Mouse (Mus musculus) intestine, embryonic 16.5 days (tissue): ENCODE measurements at regions not wholly inside any gene's neighbourhood (a gene's known extent, or its start where the extent isn't known, plus 50 kb on each side); places are given as distances from the start of the nearest gene placed in this dataset.
A peak's percentile ranks its signal among the peaks of the same experiment; 100 is the strongest.

Source experiments
- ATAC-seq: fragments of 200-750 bp; cut with Nextera tagmentation; 2 replicates; pipeline ENCODE4 v1.8.0; 2017; ENCODE audit warnings: moderate TSS enrichment, moderate library complexity
- H3K27ac ChIP-seq: fragments of 300-500 bp; sonication (generic); 2 replicates; pipeline ENCODE4 v1.5.1; 2014; ENCODE audit warnings: mild to moderate bottlenecking, low read length
- H3K27me3 ChIP-seq: fragments of 300-500 bp; sonication (generic); replicated peaks from 2 replicates; pipeline ENCODE4 v1.6.1; 2014; ENCODE audit warnings: low read length, control low read depth, mixed read lengths; ENCODE audit not compliant: control insufficient read depth, insufficient read depth
- H3K36me3 ChIP-seq: fragments of 300-500 bp; sonication (generic); 2 replicates; pipeline ENCODE4 v1.6.1; 2014; ENCODE audit warnings: low read length, control low read depth; ENCODE audit not compliant: control insufficient read depth, insufficient read depth
- H3K4me1 ChIP-seq: fragments of 300-500 bp; sonication (generic); 2 replicates; pipeline ENCODE4 v1.6.1; 2014; ENCODE audit warnings: low read length, control low read depth, mixed read lengths; ENCODE audit not compliant: control insufficient read depth, insufficient read depth
- H3K4me2 ChIP-seq: fragments of 300-500 bp; sonication (generic); 2 replicates; pipeline ENCODE4 v1.6.1; 2014; ENCODE audit warnings: low read depth, low read length, control low read depth
- H3K4me3 ChIP-seq: fragments of 300-500 bp; sonication (generic); 2 replicates; pipeline ENCODE4 v1.5.1; 2014; ENCODE audit warnings: mild to moderate bottlenecking, low read length
- H3K9ac ChIP-seq: fragments of 300-500 bp; sonication (generic); 2 replicates; pipeline ENCODE4 v1.6.1; 2014; ENCODE audit warnings: low read depth, low read length
- H3K9me3 ChIP-seq: fragments of 300-500 bp; sonication (generic); 2 replicates; pipeline ENCODE4 v1.6.1; 2016; ENCODE audit warnings: low read length, control low read depth; ENCODE audit not compliant: control insufficient read depth
- WGBS: fragments of 180-500 bp; shearing (Covaris S2); extraction: QIAGEN DNeasy Blood & Tissue Kit; methylation state at CpG from one replicate; pipeline ENCODE4 v1.1.7; 2014; 5-methylcytosine and 5-hydroxymethylcytosine counted together

DNA sequence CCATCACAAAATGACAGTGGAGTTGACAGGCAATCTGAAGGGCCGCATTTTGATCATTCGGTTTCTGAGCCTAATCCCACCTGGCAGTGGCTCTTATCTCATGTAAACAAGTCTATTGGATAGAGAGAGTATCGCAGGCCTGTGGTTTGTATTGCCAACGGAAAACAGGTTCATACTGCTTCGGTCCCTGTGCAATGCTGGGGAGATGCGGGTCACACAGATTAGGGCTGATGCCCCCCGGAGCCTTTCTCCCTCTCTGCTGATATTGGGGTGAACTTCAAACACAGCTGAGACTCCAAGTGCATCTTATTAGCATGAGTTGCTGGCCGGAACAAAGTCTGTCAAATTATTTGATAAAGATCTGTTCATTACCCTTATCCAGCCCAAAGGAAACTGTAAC is 451.2 kb downstream of the Prdm2 start:
- no peaks in the 10 kb centered on the region for H3K27me3 ChIP-seq
- H3K4me2 ChIP-seq = no peak overlapping the region
- no peaks in the 10 kb centered on the region for H3K9me3 ChIP-seq
- 56% methylated on average over 8 of the region's 8 CpGs for WGBS
- no peak overlapping the region for H3K4me3 ChIP-seq
- no peak for ATAC-seq
- no peaks in the 10 kb centered on the region for H3K4me1 ChIP-seq
- no peak overlapping the region for H3K27ac ChIP-seq
- no peaks in the 10 kb centered on the region for H3K36me3 ChIP-seq
- H3K9ac ChIP-seq = no peak overlapping the region

DNA sequence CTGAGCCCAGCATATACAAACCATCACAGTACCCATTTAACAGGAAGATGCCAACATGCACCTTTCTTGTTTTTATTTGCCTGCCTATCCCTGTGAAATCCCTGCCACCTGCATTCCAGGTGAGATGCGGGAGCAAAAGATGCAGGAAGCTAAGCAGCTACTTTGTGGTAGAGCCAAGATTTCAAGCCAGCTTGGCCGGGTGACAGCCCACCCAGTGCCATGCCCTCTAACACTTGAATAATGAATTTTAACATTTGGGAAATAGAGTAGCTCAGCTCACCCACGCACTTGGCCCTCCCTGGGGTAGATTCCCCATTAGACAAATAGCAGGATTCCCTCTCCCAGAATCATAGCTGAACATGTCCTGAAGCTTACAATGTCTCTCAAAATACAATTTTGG is 454.7 kb downstream of the Prdm2 start:
- Histone ChIP-seq H3K4me2 (no peak overlapping the region), H3K4me3 (no peak overlapping the region), H3K9ac (no peak overlapping the region), H3K4me1 (no peaks in the 10 kb centered on the region), H3K27ac (peak overlapping the region; percentile 1; the same call in 1 of the 2 replicates), H3K36me3 (no peaks in the 10 kb centered on the region), H3K27me3 (no peaks in the 10 kb centered on the region), H3K9me3 (no peaks in the 10 kb centered on the region)
- ATAC-seq = no peak
- WGBS = 79% methylated on average over 3 of the region's 3 CpGs

DNA sequence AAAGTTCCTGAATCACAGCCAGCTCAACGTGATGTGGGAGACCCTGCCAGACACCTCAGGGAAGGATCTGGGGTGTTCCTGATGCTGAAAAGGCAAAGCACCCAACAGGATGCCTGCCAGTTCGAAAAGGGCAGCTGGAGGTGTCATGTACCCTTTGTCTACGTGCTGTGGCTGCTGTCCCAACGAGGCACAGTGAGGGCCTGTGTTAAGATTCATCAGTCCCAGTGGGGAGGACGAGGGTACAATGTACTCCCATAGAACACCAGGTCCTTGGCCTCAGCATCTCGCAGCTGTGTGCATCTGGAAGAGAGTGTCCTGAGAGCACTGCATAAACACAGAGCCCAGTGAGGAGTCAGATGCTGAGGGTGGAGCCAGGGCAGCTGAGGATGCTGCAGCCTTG is 456.5 kb downstream of the Prdm2 start:
- peak; percentile 92 for ATAC-seq
- WGBS = 55% methylated on average over 6 of the region's 6 CpGs
- Histone ChIP-seq H3K9me3 (no peaks in the 10 kb centered on the region), H3K27me3 (no peaks in the 10 kb centered on the region), H3K27ac (peak overlapping the region; percentile 75; the same call in 1 of the 2 replicates), H3K4me3 (no peak overlapping the region), H3K36me3 (no peaks in the 10 kb centered on the region), H3K4me1 (no peaks in the 10 kb centered on the region), H3K9ac (no peak overlapping the region), H3K4me2 (no peak overlapping the region)

DNA sequence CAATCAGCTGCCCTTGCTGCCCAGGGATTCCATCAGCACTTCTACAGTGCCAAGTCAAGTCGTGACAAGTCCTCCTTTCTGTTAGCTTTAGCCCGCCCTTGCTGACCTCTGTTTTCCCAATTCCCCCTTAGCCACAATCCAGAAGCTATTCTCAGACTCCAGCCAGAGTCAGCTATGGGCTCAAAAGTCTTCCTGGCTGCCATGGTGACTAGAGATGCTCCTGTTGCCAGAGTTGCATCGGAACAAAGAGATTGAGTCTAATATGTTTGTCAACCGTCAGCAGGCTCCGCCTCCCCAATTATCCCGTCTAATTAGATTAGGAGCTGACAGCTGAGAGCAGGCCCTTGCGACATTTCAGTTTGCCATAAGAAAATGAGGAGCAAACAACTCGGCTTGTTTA is 462.9 kb downstream of the Prdm2 start:
- no peak overlapping the region for H3K4me2 ChIP-seq
- H3K27ac ChIP-seq = no peak overlapping the region
- H3K27me3 ChIP-seq = no peaks in the 10 kb centered on the region
- H3K9me3 ChIP-seq = no peaks in the 10 kb centered on the region
- no peak for ATAC-seq
- no peak overlapping the region for H3K4me3 ChIP-seq
- H3K9ac ChIP-seq = no peak overlapping the region
- WGBS = 56% methylated on average over 8 of the region's 8 CpGs
- H3K36me3 ChIP-seq = no peaks in the 10 kb centered on the region
- H3K4me1 ChIP-seq = no peaks in the 10 kb centered on the region

DNA sequence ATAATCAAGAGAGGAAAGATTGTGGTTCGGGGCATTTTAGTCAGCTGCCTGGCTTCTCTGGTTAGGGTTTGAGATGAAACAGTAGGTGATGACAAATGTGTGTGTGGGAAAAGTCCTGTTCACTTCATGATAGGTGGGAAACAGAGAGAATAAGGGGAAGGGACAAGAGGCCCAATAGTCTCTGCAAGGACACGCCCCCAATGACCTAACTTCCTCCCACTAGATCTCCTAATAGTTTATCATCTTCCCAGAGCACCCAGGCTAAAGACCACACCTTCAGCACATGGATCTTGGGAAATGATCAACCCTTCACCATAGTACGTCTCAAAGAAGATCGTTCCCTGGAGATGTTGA is 484.3 kb upstream of the Kazn start:
- H3K4me2 ChIP-seq = no peak overlapping the region
- H3K9me3 ChIP-seq = no peaks in the 10 kb centered on the region
- H3K9ac ChIP-seq = no peak overlapping the region
- H3K27ac ChIP-seq = no peak overlapping the region
- WGBS = 86% methylated on average over 4 of the region's 4 CpGs
- no peak for ATAC-seq
- no peaks in the 10 kb centered on the region for H3K4me1 ChIP-seq
- H3K27me3 ChIP-seq = no peaks in the 10 kb centered on the region
- H3K36me3 ChIP-seq = no peaks in the 10 kb centered on the region
- H3K4me3 ChIP-seq = no peak overlapping the region

DNA sequence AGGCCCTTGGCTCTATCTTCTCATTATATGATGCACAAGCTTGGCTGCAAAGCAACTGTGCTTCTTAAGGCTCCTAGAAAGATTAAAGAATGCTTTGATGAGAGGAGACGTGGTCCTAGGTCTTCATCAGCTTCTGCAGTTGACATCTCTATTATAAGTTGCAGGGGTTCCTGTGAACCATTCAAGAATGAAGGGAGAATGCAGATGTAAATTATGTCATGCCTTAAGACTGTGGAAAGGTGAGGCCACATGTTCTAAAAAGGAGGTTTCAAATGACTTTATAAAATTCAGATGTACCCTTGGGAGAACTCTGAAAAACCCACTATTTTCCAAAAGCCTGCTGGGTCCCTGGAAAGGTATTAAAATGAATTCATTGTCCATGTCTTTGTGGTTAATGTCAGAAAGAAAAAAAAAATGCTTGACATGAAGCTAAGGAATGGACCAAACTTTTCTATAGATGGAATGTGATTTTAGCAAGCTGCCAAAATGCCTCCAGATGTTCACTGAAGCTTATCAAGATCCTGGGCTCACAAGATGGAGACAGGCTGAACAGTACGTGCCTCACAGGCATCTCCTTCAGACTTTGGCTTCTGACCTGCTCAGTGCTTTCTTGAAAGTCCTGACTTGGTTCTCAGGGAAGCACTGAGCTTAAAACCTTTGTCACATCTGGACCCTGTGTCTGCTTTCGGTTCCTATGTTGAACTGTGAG is 483.8 kb upstream of the Kazn start:
- H3K4me3 ChIP-seq = no peak overlapping the region
- H3K4me1 ChIP-seq = no peaks in the 10 kb centered on the region
- no peak overlapping the region for H3K9ac ChIP-seq
- no peak for ATAC-seq
- 64% methylated on average over 3 of the region's 3 CpGs for WGBS
- no peaks in the 10 kb centered on the region for H3K9me3 ChIP-seq
- no peak overlapping the region for H3K27ac ChIP-seq
- H3K36me3 ChIP-seq = no peaks in the 10 kb centered on the region
- H3K4me2 ChIP-seq = no peak overlapping the region
- no peaks in the 10 kb centered on the region for H3K27me3 ChIP-seq

DNA sequence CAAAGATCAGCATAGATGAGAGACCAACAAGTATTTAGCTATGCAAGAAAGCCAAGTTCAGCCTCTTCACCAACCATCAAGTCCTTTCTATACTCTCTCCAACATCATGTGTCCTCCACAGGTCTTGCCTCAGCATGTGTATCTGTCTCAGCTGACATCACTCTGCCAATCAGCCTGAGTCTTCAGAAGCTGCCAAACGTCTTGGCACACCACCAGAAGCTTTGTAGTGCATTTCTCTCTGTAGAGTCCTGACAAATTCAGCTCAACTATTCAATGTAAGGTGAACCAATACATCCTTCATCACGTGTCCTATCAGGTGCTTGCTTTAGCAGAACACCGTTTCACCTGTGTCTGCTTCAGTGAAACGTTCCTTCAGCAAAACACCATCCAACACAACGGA is 462.4 kb upstream of the Kazn start:
- Histone ChIP-seq H3K27ac (no peak overlapping the region), H3K4me3 (no peak overlapping the region), H3K9me3 (0 out of 2 replicates have a peak, but pooled peaks cover 4% of the 10 kb centered on the region), H3K4me1 (no peaks in the 10 kb centered on the region), H3K9ac (no peak overlapping the region), H3K4me2 (no peak overlapping the region), H3K27me3 (no peaks in the 10 kb centered on the region), H3K36me3 (no peaks in the 10 kb centered on the region)
- ATAC-seq = no peak
- 86% methylated on average over 5 of the region's 5 CpGs for WGBS

DNA sequence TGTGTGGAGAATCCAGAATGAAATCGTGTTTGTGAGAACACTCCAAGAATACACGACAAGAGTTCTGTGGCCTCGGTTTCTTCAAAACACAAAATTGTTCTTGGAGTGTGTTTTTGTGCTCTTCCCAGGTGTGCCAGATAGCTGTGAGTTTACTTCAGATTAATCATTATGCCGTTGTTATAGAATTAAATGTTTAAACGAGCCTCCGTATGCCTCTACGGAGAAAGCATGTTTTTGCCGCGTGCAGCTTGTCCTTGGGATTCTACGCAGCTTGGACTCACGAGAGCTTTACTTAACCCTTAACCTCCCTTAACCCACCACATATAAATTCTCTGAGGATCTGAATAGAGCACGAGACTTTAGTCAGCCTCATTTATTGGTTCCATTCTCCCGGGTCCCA is 455.7 kb upstream of the Kazn start:
- no peak overlapping the region for H3K27ac ChIP-seq
- H3K4me2 ChIP-seq = no peak overlapping the region
- no peaks in the 10 kb centered on the region for H3K27me3 ChIP-seq
- no peaks in the 10 kb centered on the region for H3K4me1 ChIP-seq
- WGBS = 43% methylated on average over 13 of the region's 13 CpGs
- no peaks in the 10 kb centered on the region for H3K36me3 ChIP-seq
- no peaks in the 10 kb centered on the region for H3K9me3 ChIP-seq
- ATAC-seq = no peak
- no peak overlapping the region for H3K9ac ChIP-seq
- H3K4me3 ChIP-seq = no peak overlapping the region

DNA sequence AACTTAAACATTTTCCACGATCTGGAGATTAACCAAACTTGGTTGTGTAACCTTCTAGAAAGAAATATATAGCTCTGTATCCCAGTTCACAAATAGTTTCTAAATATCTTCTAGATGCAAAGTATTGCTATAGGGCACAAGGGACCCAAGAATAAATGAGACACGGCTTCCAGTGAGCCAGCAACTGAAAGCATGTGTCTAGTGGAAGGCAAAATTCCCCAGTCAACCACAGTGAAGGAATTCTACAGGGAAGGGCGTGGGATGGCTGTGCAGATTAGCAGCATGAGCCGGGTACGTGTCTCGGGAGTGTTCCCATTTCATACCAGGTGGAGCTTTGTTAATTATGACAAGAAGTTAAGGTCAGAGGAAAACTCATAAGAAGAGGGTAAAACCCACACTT is 449.0 kb upstream of the Kazn start:
- no peak overlapping the region for H3K27ac ChIP-seq
- H3K9ac ChIP-seq = no peak overlapping the region
- no peak overlapping the region for H3K4me3 ChIP-seq
- no peaks in the 10 kb centered on the region for H3K9me3 ChIP-seq
- H3K27me3 ChIP-seq = no peaks in the 10 kb centered on the region
- H3K36me3 ChIP-seq = no peaks in the 10 kb centered on the region
- H3K4me1 ChIP-seq = no peaks in the 10 kb centered on the region
- ATAC-seq = no peak
- H3K4me2 ChIP-seq = no peak overlapping the region
- 80% methylated on average over 6 of the region's 6 CpGs for WGBS

DNA sequence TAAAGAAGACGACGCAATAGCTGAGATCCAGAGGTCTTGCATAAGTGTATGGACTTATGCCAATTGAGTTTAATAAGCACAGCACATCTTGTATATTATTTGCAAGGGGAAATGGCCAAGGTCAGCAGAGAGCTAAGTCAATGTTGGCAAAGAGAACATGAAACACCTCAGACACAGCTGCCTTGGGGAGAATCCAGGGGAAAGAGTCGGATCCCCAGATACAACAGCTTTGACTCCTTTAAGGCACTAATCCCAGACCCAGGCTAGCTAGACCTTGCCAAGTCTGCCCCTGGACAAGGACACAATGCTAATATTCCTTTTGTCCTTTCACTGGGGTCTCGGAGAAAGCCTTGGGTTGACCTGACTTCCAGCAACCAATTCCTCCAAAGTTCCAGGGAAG is 438.2 kb upstream of the Kazn start:
- Histone ChIP-seq H3K4me1 (no peaks in the 10 kb centered on the region), H3K27me3 (no peaks in the 10 kb centered on the region), H3K4me2 (no peak overlapping the region), H3K9ac (no peak overlapping the region), H3K27ac (no peak overlapping the region), H3K4me3 (no peak overlapping the region), H3K9me3 (no peaks in the 10 kb centered on the region), H3K36me3 (no peaks in the 10 kb centered on the region)
- 83% methylated on average over 4 of the region's 4 CpGs for WGBS
- ATAC-seq = no peak
